Mouse (Mus musculus) urinary bladder, postnatal 14 days (tissue): Measurements from ENCODE around the gene Rpusd4.

Experiments used
- DNase-seq: peaks from one replicate; pipeline ENCODE4 v3.0.0; 2021; ENCODE audit warnings: low spot score

The Rpusd4 gene

GRCm38 (mm10) chr9:35286351-35286750 lies 18.7 kb downstream of the Rpusd4 start:
- no peak for DNase-seq

- DNase-seq, result no peak
These were observed 22.3 kb downstream of the Rpusd4 start for GRCm38 (mm10) chr9:35289992-35290391.

- DNase-seq, result no peak
These were observed 22.8 kb downstream of the Rpusd4 start for GRCm38 (mm10) chr9:35290417-35290816.

- no peak for DNase-seq
These were observed 23.3 kb downstream of the Rpusd4 start for GRCm38 (mm10) chr9:35290916-35291315.

- DNase-seq, result no peak
These were observed 25.8 kb downstream of the Rpusd4 start for GRCm38 (mm10) chr9:35293465-35293864.

GRCm38 (mm10) chr9:35297791-35298190 lies 30.1 kb downstream of the Rpusd4 start:
- no peak for DNase-seq

- no peak for DNase-seq
These were observed 34.5 kb downstream of the Rpusd4 start for GRCm38 (mm10) chr9:35302172-35302571.

- DNase-seq, result no peak
These were observed 39.8 kb downstream of the Rpusd4 start for GRCm38 (mm10) chr9:35307461-35307860.

- DNase-seq, result no peak
These were observed 42.7 kb downstream of the Rpusd4 start for GRCm38 (mm10) chr9:35310377-35310776.

- peak; percentile 76 for DNase-seq
These were observed 44.9 kb downstream of the Rpusd4 start for GRCm38 (mm10) chr9:35312516-35312915.

GRCm38 (mm10) chr9:35313601-35314000 lies 45.9 kb downstream of the Rpusd4 start:
- no peak for DNase-seq

GRCm38 (mm10) chr9:35314254-35314653 lies 46.6 kb downstream of the Rpusd4 start:
- no peak for DNase-seq

GRCm38 (mm10) chr9:35316771-35317211 lies 49.1 kb downstream of the Rpusd4 start:
- no peak for DNase-seq

GRCm38 (mm10) chr9:35317233-35317980 lies 49.7 kb downstream of the Rpusd4 start:
- DNase-seq, result no peak

GRCm38 (mm10) chr9:35318537-35319172 lies 51.0 kb downstream of the Rpusd4 start:
- DNase-seq, result no peak

GRCm38 (mm10) chr9:35320288-35320687 lies 52.6 kb downstream of the Rpusd4 start:
- DNase-seq, result no peak

GRCm38 (mm10) chr9:35323974-35324373 lies 56.3 kb downstream of the Rpusd4 start:
- DNase-seq, result no peak

- DNase-seq, result no peak
These were observed 56.9 kb downstream of the Rpusd4 start for GRCm38 (mm10) chr9:35324571-35324970.

GRCm38 (mm10) chr9:35326644-35327263 lies 59.1 kb downstream of the Rpusd4 start:
- no peak for DNase-seq
